Mouse (Mus musculus): ENCODE data around the gene Ier3.

DNA sequence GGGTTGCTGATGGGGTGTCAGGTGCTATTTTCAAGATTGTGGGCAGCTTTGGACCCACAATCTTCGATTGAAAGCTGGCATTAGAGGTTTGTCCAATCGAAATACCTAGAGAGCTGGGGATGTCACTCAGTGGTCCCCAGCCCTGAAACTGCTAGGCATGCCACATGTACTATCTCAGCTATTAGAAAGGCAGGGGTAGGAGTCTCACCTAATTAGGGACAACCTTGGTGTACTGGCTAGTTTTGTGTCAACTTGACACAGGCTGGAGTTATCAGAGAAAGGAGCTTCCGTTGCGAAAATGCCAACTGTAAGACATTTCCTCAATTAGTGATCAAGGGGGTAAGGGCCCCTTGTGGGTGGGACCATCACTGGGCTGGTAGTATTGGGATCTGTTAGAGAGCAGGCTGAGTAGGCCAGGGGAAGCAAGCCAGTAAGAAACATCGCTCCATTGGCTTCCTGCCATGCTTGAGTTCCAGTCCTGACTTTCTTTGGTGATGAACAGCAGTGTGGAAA, 11.8 kb downstream of the Ier3 start:
- TF ChIP-seq CTCF (IDR thresholded peaks at IDR 0.05; ENCODE audit: insufficient read depth, low read depth, low read length) (no peak), POLR2A (IDR thresholded peaks at IDR 0.05; ENCODE audit: insufficient read depth, low read depth, low read length) (no peak)

Measured in olfactory bulb, adult 2 months (tissue).